Mouse (Mus musculus) kidney, embryonic 14.5 days (tissue): ENCODE data around the gene Dab1. TPM values are rescaled to one million over a fixed set of nuclear protein-coding genes. Genes with fewer than 3 reads are reported as not detected.

Experiments
- ATAC-seq: fragments of 200-750 bp; cut with Nextera tagmentation; 2 replicates; pipeline ENCODE4 v1.8.0; 2017; ENCODE audit warnings: moderate number of reproducible peaks, mild to moderate bottlenecking, moderate TSS enrichment, moderate library complexity; ENCODE audit not compliant: low FRiP score, low TSS enrichment
- H3K27ac ChIP-seq: fragments of 300-500 bp; sonication (generic); 2 replicates; pipeline ENCODE4 v1.5.1; 2014; ENCODE audit warnings: low read depth, mild to moderate bottlenecking, low read length, moderate library complexity, mixed read lengths
- H3K27me3 ChIP-seq: fragments of 300-500 bp; sonication (generic); 2 replicates; pipeline ENCODE4 v1.6.1; 2014; ENCODE audit warnings: mild to moderate bottlenecking, low read length; ENCODE audit not compliant: control insufficient read depth, insufficient read depth
- H3K36me3 ChIP-seq: fragments of 300-500 bp; sonication (generic); 2 replicates; pipeline ENCODE4 v1.6.1; 2014; ENCODE audit warnings: low read length, mixed read lengths; ENCODE audit not compliant: control insufficient read depth, insufficient read depth
- H3K4me1 ChIP-seq: fragments of 300-500 bp; sonication (generic); 2 replicates; pipeline ENCODE4 v1.6.1; 2014; ENCODE audit warnings: low read length, mixed read lengths; ENCODE audit not compliant: control insufficient read depth, insufficient read depth
- H3K4me2 ChIP-seq: fragments of 300-500 bp; sonication (generic); replicated peaks from 2 replicates; pipeline ENCODE4 v1.6.1; 2014; ENCODE audit warnings: low read depth, mild to moderate bottlenecking, low read length
- H3K4me3 ChIP-seq: fragments of 300-500 bp; sonication (generic); 2 replicates; pipeline ENCODE4 v1.5.1; 2014; ENCODE audit warnings: mild to moderate bottlenecking, low read length
- H3K9ac ChIP-seq: fragments of 300-500 bp; sonication (generic); 2 replicates; pipeline ENCODE4 v1.6.1; 2014; ENCODE audit warnings: low read depth, mild to moderate bottlenecking, low read length, moderate library complexity
- H3K9me3 ChIP-seq: fragments of 300-500 bp; sonication (generic); 2 replicates; pipeline ENCODE4 v1.6.1; 2016; ENCODE audit warnings: low read length; ENCODE audit not compliant: control insufficient read depth
- whole genome bisulfite sequencing: fragments of 180-500 bp; shearing (Covaris S2); extraction: QIAGEN DNeasy Blood & Tissue Kit; methylation state at CpG from one replicate; pipeline ENCODE4 v1.1.7; 2014; 5-methylcytosine and 5-hydroxymethylcytosine counted together
- polyA plus RNA-seq: library from polyadenylated mRNA; unstranded; fragments of >200 nt; fragmentation: Nextera tagmentation; extraction: Ambion mirVana; gene quantifications from 2 replicates; pipeline ENCODE4 v1.2.1, GENCODE M21; 2014

Gene Dab1
- polyA plus RNA-seq, 1 experiment from 2014 or later: 17.9 TPM

- WGBS: 86% methylated on average over 8 of the region's 8 CpGs
- H3K4me1 ChIP-seq: no peaks in the 10 kb centered on the region
- ATAC-seq: no peak
These were observed 579.5 kb downstream of the Dab1 start for GRCm38 (mm10) chr4:104198635-104199034.

DNA sequence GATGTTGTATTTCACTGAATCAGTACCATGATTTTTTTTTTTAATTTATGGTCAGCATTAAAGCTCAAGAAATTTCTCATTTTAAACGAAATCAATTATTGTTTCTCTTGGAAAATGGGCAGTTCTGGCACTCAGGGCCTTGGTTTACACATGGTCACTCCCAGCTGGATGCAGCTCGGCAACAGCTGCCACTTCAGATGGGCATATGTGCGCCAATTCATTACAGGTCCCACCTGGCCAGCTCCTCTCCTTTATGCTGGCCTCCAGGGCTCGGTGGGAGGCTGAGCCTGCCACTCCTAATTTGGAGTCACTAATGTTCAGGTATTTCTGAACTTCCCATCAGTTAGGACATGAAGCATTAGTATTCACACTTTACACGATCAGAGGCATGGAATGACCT is 582.5 kb downstream of the Dab1 start:
- no peak for ATAC-seq
- Histone ChIP-seq H3K36me3 (no peaks in the 10 kb centered on the region), H3K4me1 (no peaks in the 10 kb centered on the region), H3K9ac (no peak overlapping the region), H3K4me2 (no peak overlapping the region), H3K27me3 (no peaks in the 10 kb centered on the region), H3K9me3 (no peaks in the 10 kb centered on the region), H3K27ac (no peak overlapping the region), H3K4me3 (no peak overlapping the region)
- WGBS: 83% methylated on average over 5 of the region's 5 CpGs

More at GRCm38 (mm10) chr4:104198635-104199034, 579.5 kb downstream of the Dab1 start:
- no peak overlapping the region for H3K27ac ChIP-seq
- no peaks in the 10 kb centered on the region for H3K9me3 ChIP-seq
- H3K27me3 ChIP-seq: no peaks in the 10 kb centered on the region
- H3K36me3 ChIP-seq: no peaks in the 10 kb centered on the region
- H3K9ac ChIP-seq: no peak overlapping the region
- no peak overlapping the region for H3K4me2 ChIP-seq
- H3K4me3 ChIP-seq: no peak overlapping the region

- H3K36me3 ChIP-seq: no peaks in the 10 kb centered on the region
- no peaks in the 10 kb centered on the region for H3K4me1 ChIP-seq
- WGBS: 42% methylated on average over 6 of the region's 6 CpGs
- H3K9ac ChIP-seq: no peak overlapping the region
- no peaks in the 10 kb centered on the region for H3K9me3 ChIP-seq
- H3K4me3 ChIP-seq: no peak overlapping the region
- H3K4me2 ChIP-seq: no peak overlapping the region
- no peak overlapping the region for H3K27ac ChIP-seq
- no peaks in the 10 kb centered on the region for H3K27me3 ChIP-seq
- ATAC-seq: no peak
These were observed 584.9 kb downstream of the Dab1 start for GRCm38 (mm10) chr4:104204047-104204446.

DNA sequence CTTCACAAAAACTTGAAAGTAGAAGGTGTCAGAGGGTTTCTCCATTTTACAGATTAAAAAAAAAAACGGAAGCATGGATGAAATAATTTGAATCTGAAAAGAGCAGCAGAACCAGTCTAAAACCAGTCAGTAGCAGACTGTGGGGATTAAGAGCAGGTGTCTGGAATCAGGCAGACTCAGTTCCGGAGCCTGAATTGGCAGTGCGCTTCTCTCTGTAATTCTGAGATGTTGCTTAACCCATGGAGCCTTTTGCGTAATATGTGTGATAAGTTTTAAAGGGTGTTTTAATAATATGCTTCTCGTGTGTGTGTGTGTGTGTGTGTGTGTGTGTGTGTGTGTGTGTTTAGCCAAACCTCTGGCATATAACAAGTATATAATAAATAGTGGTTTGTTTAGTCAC is 587.5 kb downstream of the Dab1 start:
- H3K36me3 ChIP-seq: no peaks in the 10 kb centered on the region
- no peaks in the 10 kb centered on the region for H3K9me3 ChIP-seq
- no peak overlapping the region for H3K27ac ChIP-seq
- no peak overlapping the region for H3K4me2 ChIP-seq
- H3K4me3 ChIP-seq: no peak overlapping the region
- WGBS: 86% methylated on average over 5 of the region's 5 CpGs
- H3K27me3 ChIP-seq: no peaks in the 10 kb centered on the region
- no peak for ATAC-seq
- no peaks in the 10 kb centered on the region for H3K4me1 ChIP-seq
- H3K9ac ChIP-seq: no peak overlapping the region

DNA sequence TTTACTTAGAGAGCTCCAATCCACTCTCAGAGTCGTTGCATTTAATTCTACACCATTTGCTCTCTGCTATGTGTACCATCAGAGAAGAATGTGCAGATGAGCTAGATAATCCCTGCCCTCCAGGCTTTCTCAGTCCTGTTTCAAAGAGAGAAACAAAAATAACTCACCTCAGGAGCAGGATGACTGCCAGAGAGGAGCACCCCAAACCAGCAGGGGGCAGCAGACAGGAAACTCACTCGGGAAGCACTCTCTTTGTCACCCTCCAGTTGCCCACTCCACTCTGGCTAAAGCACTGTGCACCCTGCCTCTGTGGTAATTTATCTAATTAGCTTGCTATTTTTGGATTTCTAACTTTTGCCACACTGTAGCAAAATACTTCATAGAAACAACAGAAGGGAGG is 589.9 kb downstream of the Dab1 start:
- ATAC-seq: no peak
- WGBS: 38% methylated on average over 2 of the region's 2 CpGs

GRCm38 (mm10) chr4:104210796-104211195 is 591.6 kb downstream of the Dab1 start:
- WGBS: 76% methylated on average over 1 of the region's 1 CpGs
- Histone ChIP-seq H3K9ac (no peak overlapping the region), H3K27ac (no peak overlapping the region), H3K4me1 (no peaks in the 10 kb centered on the region), H3K4me3 (no peak overlapping the region), H3K36me3 (no peaks in the 10 kb centered on the region), H3K9me3 (no peaks in the 10 kb centered on the region), H3K27me3 (no peaks in the 10 kb centered on the region), H3K4me2 (no peak overlapping the region)
- no peak for ATAC-seq

More for the DNA sequence above, 589.9 kb downstream of the Dab1 start:
- Histone ChIP-seq H3K27me3 (no peaks in the 10 kb centered on the region), H3K9ac (no peak overlapping the region), H3K36me3 (no peaks in the 10 kb centered on the region), H3K4me3 (no peak overlapping the region), H3K4me1 (no peaks in the 10 kb centered on the region), H3K27ac (no peak overlapping the region), H3K4me2 (no peak overlapping the region), H3K9me3 (no peaks in the 10 kb centered on the region)

GRCm38 (mm10) chr4:104211531-104212455 is 592.6 kb downstream of the Dab1 start:
- H3K4me2 ChIP-seq: no peak overlapping the region
- 66% methylated on average over 9 of the region's 9 CpGs for WGBS
- H3K9me3 ChIP-seq: no peaks in the 10 kb centered on the region
- no peaks in the 10 kb centered on the region for H3K27me3 ChIP-seq
- no peaks in the 10 kb centered on the region for H3K4me1 ChIP-seq
- H3K9ac ChIP-seq: no peak overlapping the region
- no peak overlapping the region for H3K4me3 ChIP-seq
- H3K27ac ChIP-seq: no peak overlapping the region
- no peak for ATAC-seq
- H3K36me3 ChIP-seq: no peaks in the 10 kb centered on the region

- H3K4me2 ChIP-seq: no peak overlapping the region
- no peaks in the 10 kb centered on the region for H3K4me1 ChIP-seq
- 42% methylated on average over 7 of the region's 7 CpGs for WGBS
- H3K27me3 ChIP-seq: no peaks in the 10 kb centered on the region
- no peaks in the 10 kb centered on the region for H3K36me3 ChIP-seq
- H3K4me3 ChIP-seq: no peak overlapping the region
- no peak overlapping the region for H3K27ac ChIP-seq
- no peak overlapping the region for H3K9ac ChIP-seq
- H3K9me3 ChIP-seq: no peaks in the 10 kb centered on the region
- ATAC-seq: no peak
These were observed 595.6 kb downstream of the Dab1 start for GRCm38 (mm10) chr4:104214724-104215123.

DNA sequence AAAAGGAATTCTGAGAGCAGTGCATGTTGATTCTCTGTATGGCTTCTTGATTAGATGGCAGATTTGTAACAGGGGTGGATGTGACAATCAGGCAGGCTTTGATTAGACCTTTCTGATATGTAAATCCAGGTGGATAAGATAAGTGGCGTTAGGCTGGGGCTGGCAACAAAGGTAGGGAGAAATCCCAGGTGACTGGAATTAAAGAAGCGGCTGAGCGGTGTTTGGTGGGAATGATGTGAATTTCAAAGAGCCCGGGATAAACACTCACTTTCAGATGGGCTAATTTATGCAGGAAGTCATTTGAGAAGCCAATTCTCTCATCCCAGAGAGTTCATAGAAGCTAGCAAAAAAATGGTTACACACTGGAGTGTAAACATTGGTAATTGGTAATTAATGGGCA is 598.2 kb downstream of the Dab1 start:
- Histone ChIP-seq H3K27me3 (no peaks in the 10 kb centered on the region), H3K9ac (no peak overlapping the region), H3K36me3 (no peaks in the 10 kb centered on the region), H3K4me2 (no peak overlapping the region), H3K4me3 (no peak overlapping the region), H3K9me3 (no peaks in the 10 kb centered on the region), H3K27ac (no peak overlapping the region), H3K4me1 (no peaks in the 10 kb centered on the region)
- WGBS: 53% methylated on average over 4 of the region's 4 CpGs
- ATAC-seq: no peak
